Mouse (Mus musculus) ES-Bruce4 (cell line): ENCODE results near the gene Gsdma3. TPM values are rescaled to one million over a fixed set of nuclear protein-coding genes. Genes with fewer than 3 reads are reported as not detected.
"Not testable (repeated sequence)": the region's sequence is repeated elsewhere in the genome, so short reads cannot be mapped to it uniquely, and the experiment has no call there.

Experiments
- H3K27ac ChIP-seq: 2 replicates; pipeline ENCODE4 v1.5.1; 2012; ENCODE audit warnings: low read length, inconsistent platforms; ENCODE audit not compliant: insufficient read depth
- H3K27me3 ChIP-seq: 2 replicates; pipeline ENCODE4 v1.6.1; 2012; ENCODE audit warnings: mild to moderate bottlenecking, low read length, inconsistent platforms; ENCODE audit not compliant: control insufficient read depth, poor library complexity, insufficient read depth, severe bottlenecking
- H3K36me3 ChIP-seq: 2 replicates; pipeline ENCODE4 v1.6.1; 2012; ENCODE audit warnings: inconsistent platforms, mild to moderate bottlenecking, low read length, moderate library complexity; ENCODE audit not compliant: control insufficient read depth, poor library complexity, insufficient read depth, severe bottlenecking
- H3K4me1 ChIP-seq: one replicate; pipeline ENCODE4 v1.8.1; 2011; ENCODE audit warnings: low read length; ENCODE audit not compliant: control insufficient read depth, insufficient read depth
- H3K4me3 ChIP-seq: 2 replicates; pipeline ENCODE4 v1.5.1; 2011; ENCODE audit warnings: low read depth, mild to moderate bottlenecking, low read length
- H3K9ac ChIP-seq: 2 replicates; pipeline ENCODE4 v1.6.1; 2012; ENCODE audit warnings: low read depth, mild to moderate bottlenecking, inconsistent platforms; ENCODE audit not compliant: poor library complexity, severe bottlenecking
- H3K9me3 ChIP-seq: replicated peaks from 2 replicates; pipeline ENCODE4 v1.6.1; 2012; ENCODE audit warnings: mild to moderate bottlenecking, low read length, inconsistent platforms; ENCODE audit not compliant: control insufficient read depth, poor library complexity, insufficient read depth, severe bottlenecking
- CTCF ChIP-seq: IDR thresholded peaks from one replicate; pipeline ENCODE4 v1.8.1; 2011; ENCODE audit warnings: low read depth, low read length
- EP300 ChIP-seq: IDR thresholded peaks from 2 replicates; pipeline ENCODE4 v1.6.1; 2011; ENCODE audit warnings: low read depth, low read length; ENCODE audit not compliant: insufficient read depth
- POLR2A ChIP-seq: IDR thresholded peaks from one replicate; pipeline ENCODE4 v1.8.1; 2011; ENCODE audit warnings: low read length; ENCODE audit not compliant: insufficient read depth
- polyA plus RNA-seq: library from polyadenylated mRNA; stranded (reverse); fragments of >200 nt; gene quantifications from 2 replicates; pipeline ENCODE4 v1.2.4, GENCODE M21; 2011; ENCODE audit warnings: low read depth; ENCODE audit not compliant: missing spikeins, insufficient read depth, insufficient read length

Gsdma3 gene
- polyA plus RNA-seq, 1 experiment: not detected

- TF ChIP-seq EP300 (no peak), POLR2A (no peak), CTCF (no peak)
- peaks cover 10% of the 10 kb centered on the region; the same call in 1 of the 2 replicates for H3K9me3 ChIP-seq
- H3K9ac ChIP-seq: no peak overlapping the region
- no peak overlapping the region for H3K27ac ChIP-seq
- no peaks in the 10 kb centered on the region for H3K36me3 ChIP-seq
- H3K4me3 ChIP-seq: no peak overlapping the region
- peaks cover 2% of the 10 kb centered on the region for H3K27me3 ChIP-seq
- no peaks in the 10 kb centered on the region for H3K4me1 ChIP-seq
Observed at GRCm38 (mm10) chr11:98645946-98646345, 19.8 kb downstream of the Gsdma3 start.

GRCm38 (mm10) chr11:98646459-98646858 is 20.3 kb downstream of the Gsdma3 start, which contains the start of gene Gsdma2:
Gsdma2 (plus strand) TSS chr11:98646759.
- H3K9ac ChIP-seq: no peak within 1 kb of the TSS
- H3K36me3 ChIP-seq: no peaks in the 10 kb centered on the region
- no peaks in the 10 kb centered on the region for H3K4me1 ChIP-seq
- peaks cover 10% of the 10 kb centered on the region; the same call in 1 of the 2 replicates for H3K9me3 ChIP-seq
- no peak within 1 kb of the TSS for H3K4me3 ChIP-seq
- H3K27ac ChIP-seq: no peak within 1 kb of the TSS
- TF ChIP-seq POLR2A: no peak
- no peak for TF ChIP-seq EP300
- no peak for TF ChIP-seq CTCF
- H3K27me3 ChIP-seq: peaks cover 2% of the 10 kb centered on the region

- not testable (repeated sequence) for H3K27ac ChIP-seq, H3K4me1 ChIP-seq, H3K9ac ChIP-seq, H3K27me3 ChIP-seq, H3K9me3 ChIP-seq, H3K4me3 ChIP-seq, H3K36me3 ChIP-seq
- peak; percentile 85 for TF ChIP-seq CTCF
Observed at GRCm38 (mm10) chr11:98655076-98655475, 28.9 kb downstream of the Gsdma3 start.

- no peaks in the 10 kb centered on the region for H3K9me3 ChIP-seq
- H3K4me1 ChIP-seq: no peaks in the 10 kb centered on the region
- H3K4me3 ChIP-seq: no peak overlapping the region
- H3K36me3 ChIP-seq: no peaks in the 10 kb centered on the region
- no peak overlapping the region for H3K9ac ChIP-seq
- H3K27ac ChIP-seq: no peak overlapping the region
- TF ChIP-seq POLR2A (no peak), CTCF (peak; percentile 32)
- H3K27me3 ChIP-seq: no peaks in the 10 kb centered on the region
Observed at GRCm38 (mm10) chr11:98660517-98660916, 34.4 kb downstream of the Gsdma3 start.

- no peaks in the 10 kb centered on the region for H3K4me1 ChIP-seq
- no peak for TF ChIP-seq EP300
- no peak for TF ChIP-seq CTCF
- no peak for TF ChIP-seq POLR2A
- no peaks in the 10 kb centered on the region for H3K9me3 ChIP-seq
- no peak within 1 kb of the TSS for H3K4me3 ChIP-seq
- H3K36me3 ChIP-seq: no peaks in the 10 kb centered on the region
- no peak within 1 kb of the TSS for H3K27ac ChIP-seq
- H3K9ac ChIP-seq: no peak within 1 kb of the TSS
- H3K27me3 ChIP-seq: no peaks in the 10 kb centered on the region
Observed at GRCm38 (mm10) chr11:98664091-98664490, 37.9 kb downstream of the Gsdma3 start, which contains the start of gene Gsdma. Gsdma (plus strand) TSS chr11:98664351.

- no peak overlapping the region for H3K9ac ChIP-seq
- no peaks in the 10 kb centered on the region for H3K4me1 ChIP-seq
- H3K9me3 ChIP-seq: no peaks in the 10 kb centered on the region
- TF ChIP-seq POLR2A: no peak
- TF ChIP-seq CTCF: no peak
- no peak for TF ChIP-seq EP300
- no peaks in the 10 kb centered on the region for H3K27me3 ChIP-seq
- no peak overlapping the region for H3K4me3 ChIP-seq
- no peak overlapping the region for H3K27ac ChIP-seq
- no peaks in the 10 kb centered on the region for H3K36me3 ChIP-seq
Observed at GRCm38 (mm10) chr11:98668984-98669383, 42.8 kb downstream of the Gsdma3 start.
